Mouse (Mus musculus): ENCODE results near the gene B3galt4. TPM values are rescaled to one million over a fixed set of nuclear protein-coding genes. Genes with fewer than 3 reads are reported as not detected.
A peak's percentile ranks its signal among the peaks of the same experiment; 100 is the strongest.

Gene B3galt4
- total RNA-seq, 1 experiment, result 10.3 TPM

GRCm38 (mm10) chr17:33931947-33932346 lies 19.3 kb downstream of the B3galt4 start:
- Histone ChIP-seq H3K9ac (ENCODE audit: insufficient read depth, low read depth, low read length, poor library complexity, severe bottlenecking) (no peak overlapping the region), H3K9me3 (ENCODE audit: control insufficient read depth, insufficient read depth, low read depth, low read length) (no peaks in the 10 kb centered on the region), H3K4me1 (ENCODE audit: control insufficient read depth in 2 of 2, insufficient read depth in 2 of 2, low read length in 2 of 2, poor library complexity in 1 of 2) (peaks cover 0 to 27% of the 10 kb centered on the region in 2 experiments; a peak in 1 of 4 replicates), H3K27ac (ENCODE audit: insufficient read depth, low read depth, low read length, poor library complexity, severe bottlenecking) (no peak overlapping the region), H3K36me3 (ENCODE audit: control insufficient read depth, insufficient read depth, low read length, poor library complexity, severe bottlenecking) (peaks cover 24% of the 10 kb centered on the region), H3K4me3 (ENCODE audit: insufficient read depth in 1 of 2, low read depth in 1 of 2, low read length in 2 of 2, poor library complexity in 1 of 2, severe bottlenecking in 1 of 2) (no peak overlapping the region)
- in situ Hi-C loops (cut with MboI; ENCODE audit: low sequenced_read_pairs in 2 of 2, unreplicated experiment in 2 of 2), result no loop called here
- no peak for TF ChIP-seq MAFK (IDR thresholded peaks at IDR 0.05; ENCODE audit: insufficient read depth, low read depth, low read length)
- no peak for TF ChIP-seq ZNF384 (IDR thresholded peaks at IDR 0.05; ENCODE audit: low read depth, low read length)
- TF ChIP-seq HCFC1 (IDR thresholded peaks at IDR 0.05; ENCODE audit: borderline replicate concordance, insufficient read depth, low read length), result no peak
- no peak for TF ChIP-seq CHD2 (IDR thresholded peaks at IDR 0.05; ENCODE audit: low read depth, low read length)
- no peak for TF ChIP-seq ZC3H11A (IDR thresholded peaks at IDR 0.05; ENCODE audit: borderline replicate concordance, low read depth, low read length)
- no peak for DNase-seq (ENCODE audit: low read depth, low spot score)

- peak overlapping the region; percentile 41 for H3K27ac ChIP-seq (ENCODE audit: insufficient read depth, low read depth, low read length, poor library complexity, severe bottlenecking)
- peak overlapping the region; percentile 71 for H3K9ac ChIP-seq (ENCODE audit: insufficient read depth, low read depth, low read length, poor library complexity, severe bottlenecking)
- no peaks in the 10 kb centered on the region for H3K9me3 ChIP-seq (ENCODE audit: control insufficient read depth, insufficient read depth, low read depth, low read length)
- peaks cover 0 to 26% of the 10 kb centered on the region in 2 experiments; a peak in 1 of 4 replicates for H3K4me1 ChIP-seq (ENCODE audit: control insufficient read depth in 2 of 2, insufficient read depth in 2 of 2, low read length in 2 of 2, poor library complexity in 1 of 2)
- peaks cover 22% of the 10 kb centered on the region for H3K36me3 ChIP-seq (ENCODE audit: control insufficient read depth, insufficient read depth, low read length, poor library complexity, severe bottlenecking)
- in situ Hi-C loops (cut with MboI; ENCODE audit: low sequenced_read_pairs in 2 of 2, unreplicated experiment in 2 of 2), result no loop called here
- DNase-seq (ENCODE audit: low read depth, low spot score), result no peak
- TF ChIP-seq CHD2 (IDR thresholded peaks at IDR 0.05; ENCODE audit: low read depth, low read length) (no peak), MAFK (IDR thresholded peaks at IDR 0.05; ENCODE audit: insufficient read depth, low read depth, low read length) (no peak)
- H3K4me3 ChIP-seq (ENCODE audit: insufficient read depth in 1 of 2, low read depth in 1 of 2, low read length in 2 of 2, poor library complexity in 1 of 2, severe bottlenecking in 1 of 2), result peak overlapping the region; percentile 74 to 75
These were observed 20.0 kb downstream of the B3galt4 start for GRCm38 (mm10) chr17:33931159-33931866.

- Histone ChIP-seq H3K9me3 (ENCODE audit: control insufficient read depth, insufficient read depth, low read depth, low read length) (no peaks in the 10 kb centered on the region), H3K4me1 (ENCODE audit: control insufficient read depth in 2 of 2, insufficient read depth in 2 of 2, low read length in 2 of 2, poor library complexity in 1 of 2) (peaks cover 0 to 30% of the 10 kb centered on the region in 2 experiments; a peak in 1 of 4 replicates), H3K4me3 (ENCODE audit: insufficient read depth in 1 of 2, low read depth in 1 of 2, low read length in 2 of 2, poor library complexity in 1 of 2, severe bottlenecking in 1 of 2) (peak overlapping the region; percentile 74 to 75), H3K36me3 (ENCODE audit: control insufficient read depth, insufficient read depth, low read length, poor library complexity, severe bottlenecking) (peaks cover 22% of the 10 kb centered on the region), H3K27ac (ENCODE audit: insufficient read depth, low read depth, low read length, poor library complexity, severe bottlenecking) (peak overlapping the region; percentile 48), H3K9ac (ENCODE audit: insufficient read depth, low read depth, low read length, poor library complexity, severe bottlenecking) (peak overlapping the region; percentile 71)
- TF ChIP-seq ZC3H11A (IDR thresholded peaks at IDR 0.05; ENCODE audit: borderline replicate concordance, low read depth, low read length) (no peak), HCFC1 (IDR thresholded peaks at IDR 0.05; ENCODE audit: borderline replicate concordance, insufficient read depth, low read length) (0 out of 2 replicates have a peak, but pooled peaks have one; percentile 48), CHD2 (IDR thresholded peaks at IDR 0.05; ENCODE audit: low read depth, low read length) (no peak)
- peak; percentile 78 for DNase-seq (ENCODE audit: low read depth, low spot score)
- in situ Hi-C loops (cut with MboI; ENCODE audit: low sequenced_read_pairs in 2 of 2, unreplicated experiment in 2 of 2), result no loop called here
These were observed 20.8 kb downstream of the B3galt4 start for GRCm38 (mm10) chr17:33930280-33931158.

- H3K4me3 ChIP-seq (ENCODE audit: insufficient read depth in 1 of 2, low read depth in 1 of 2, low read length in 2 of 2, poor library complexity in 1 of 2, severe bottlenecking in 1 of 2), result peak within 1 kb of the TSS; percentile 74 to 75
- H3K9me3 ChIP-seq (ENCODE audit: control insufficient read depth, insufficient read depth, low read depth, low read length), result no peaks in the 10 kb centered on the region
- H3K9ac ChIP-seq (ENCODE audit: insufficient read depth, low read depth, low read length, poor library complexity, severe bottlenecking), result peak within 1 kb of the TSS; percentile 86
- TF ChIP-seq ZNF384 (IDR thresholded peaks at IDR 0.05; ENCODE audit: low read depth, low read length), result no peak
- TF ChIP-seq MAFK (IDR thresholded peaks at IDR 0.05; ENCODE audit: insufficient read depth, low read depth, low read length), result no peak
- TF ChIP-seq CHD2 (IDR thresholded peaks at IDR 0.05; ENCODE audit: low read depth, low read length), result no peak
- no peak for TF ChIP-seq ZC3H11A (IDR thresholded peaks at IDR 0.05; ENCODE audit: borderline replicate concordance, low read depth, low read length)
- TF ChIP-seq HCFC1 (IDR thresholded peaks at IDR 0.05; ENCODE audit: borderline replicate concordance, insufficient read depth, low read length), result peak; percentile 86; the same call in 1 of the 2 replicates
- peak; percentile 81 for DNase-seq (ENCODE audit: low read depth, low spot score)
- peaks cover 0 to 26% of the 10 kb centered on the region in 2 experiments; a peak in 1 of 4 replicates for H3K4me1 ChIP-seq (ENCODE audit: control insufficient read depth in 2 of 2, insufficient read depth in 2 of 2, low read length in 2 of 2, poor library complexity in 1 of 2)
- in situ Hi-C loops (cut with MboI; ENCODE audit: low sequenced_read_pairs in 2 of 2, unreplicated experiment in 2 of 2), result no loop called here
- peak within 1 kb of the TSS; percentile 48 for H3K27ac ChIP-seq (ENCODE audit: insufficient read depth, low read depth, low read length, poor library complexity, severe bottlenecking)
- peaks cover 20% of the 10 kb centered on the region; the same call in 1 of the 2 replicates for H3K36me3 ChIP-seq (ENCODE audit: control insufficient read depth, insufficient read depth, low read length, poor library complexity, severe bottlenecking)
These were observed 21.7 kb downstream of the B3galt4 start, which contains the start of gene Rgl2 for GRCm38 (mm10) chr17:33929371-33930279. Rgl2 (plus strand) TSS chr17:33929543.

Data from ES-E14 (cell line).